Mouse (Mus musculus) myocyte (in vitro differentiated cells): ENCODE measurements around the gene Tbl2. TPM values are rescaled to one million over a fixed set of nuclear protein-coding genes. Genes with fewer than 3 reads are reported as not detected.

ENCODE experiments used
- H3K27me3 ChIP-seq: one replicate; pipeline ENCODE4 v1.6.1; 2011; ENCODE audit not compliant: control insufficient read depth, insufficient read depth, insufficient read length
- H3K36me3 ChIP-seq: one replicate; pipeline ENCODE4 v1.6.1; 2011; ENCODE audit not compliant: control insufficient read depth, insufficient read depth
- H3K4me2 ChIP-seq: one replicate; pipeline ENCODE4 v1.6.1; 2011; ENCODE audit warnings: low read depth, control low read depth
- H3K4me3 ChIP-seq: one replicate; pipeline ENCODE4 v1.5.1; 2011; ENCODE audit warnings: mild to moderate bottlenecking, control low read depth, moderate library complexity
- H3K79me2 ChIP-seq: one replicate; pipeline ENCODE4 v1.6.1; 2011; ENCODE audit not compliant: control insufficient read depth, insufficient read depth
- H3ac ChIP-seq: one replicate; pipeline ENCODE4 v1.6.1; 2011; ENCODE audit not compliant: control insufficient read depth, insufficient read length
- CEBPB ChIP-seq: IDR thresholded peaks from 2 replicates; pipeline ENCODE4 v1.6.1; 2011; ENCODE audit warnings: mild to moderate bottlenecking, moderate library complexity; ENCODE audit not compliant: poor library complexity, insufficient read depth, severe bottlenecking
- E2F4 ChIP-seq: IDR thresholded peaks from one replicate; pipeline ENCODE4 v1.6.1; 2011; ENCODE audit warnings: mild to moderate bottlenecking, control low read depth, moderate library complexity; ENCODE audit not compliant: insufficient read depth
- MAX ChIP-seq: IDR thresholded peaks from one replicate; pipeline ENCODE4 v1.6.1; 2011; ENCODE audit warnings: low read depth, mild to moderate bottlenecking, control low read depth
- MYOD1 ChIP-seq, 3 experiments: IDR thresholded peaks; one replicate each; pipeline ENCODE4 v1.6.1; 2011; ENCODE audit warnings: control low read depth in 2 of 3, low read depth in 2 of 3, mild to moderate bottlenecking in 2 of 3, moderate library complexity in 1 of 3; ENCODE audit not compliant: insufficient read length in 2 of 3, control insufficient read depth in 1 of 3
- MYOG ChIP-seq, 3 experiments: IDR thresholded peaks; one replicate each; pipeline ENCODE4 v1.6.1; 2011; ENCODE audit warnings: control low read depth in 2 of 3, low read depth in 2 of 3, mild to moderate bottlenecking in 2 of 3; ENCODE audit not compliant: insufficient read length in 2 of 3, control insufficient read depth in 1 of 3, insufficient read depth in 1 of 3
- POLR2A ChIP-seq: IDR thresholded peaks from one replicate; pipeline ENCODE4 v1.6.1; 2011; ENCODE audit warnings: low read depth, mild to moderate bottlenecking, control low read depth, moderate library complexity; ENCODE audit not compliant: insufficient read length
- POLR2AphosphoS2 ChIP-seq: IDR thresholded peaks from one replicate; pipeline ENCODE4 v1.6.1; 2011; ENCODE audit warnings: low read depth, control low read depth; ENCODE audit not compliant: insufficient read length
- REST ChIP-seq: IDR thresholded peaks from one replicate; pipeline ENCODE4 v1.6.1; 2011; ENCODE audit warnings: mild to moderate bottlenecking, control low read depth, moderate library complexity; ENCODE audit not compliant: insufficient read depth, insufficient read length
- SRF ChIP-seq: IDR thresholded peaks from one replicate; pipeline ENCODE4 v1.6.1; 2011; ENCODE audit warnings: low read depth; ENCODE audit not compliant: control insufficient read depth, insufficient read length
- TCF12 ChIP-seq: IDR thresholded peaks from one replicate; pipeline ENCODE4 v1.6.1; 2011; ENCODE audit warnings: mild to moderate bottlenecking, control low read depth; ENCODE audit not compliant: poor library complexity, insufficient read depth, severe bottlenecking
- TCF3 ChIP-seq: IDR thresholded peaks from one replicate; pipeline ENCODE4 v1.6.1; 2011; ENCODE audit warnings: low read depth, control low read depth; ENCODE audit not compliant: insufficient read length
- USF1 ChIP-seq: IDR thresholded peaks from one replicate; pipeline ENCODE4 v1.6.1; 2011; ENCODE audit warnings: low read depth, mild to moderate bottlenecking, control low read depth, moderate library complexity
- polyA plus RNA-seq: library from polyadenylated mRNA; unstranded; fragments of >200 nt; fragmentation: generic; extraction: Trizol; gene quantifications from one replicate; pipeline ENCODE4 v1.2.1, GENCODE M21; 2012; ENCODE audit warnings: missing spikeins

Gene Tbl2
- polyA plus RNA-seq, 1 experiment = 17.1 TPM

GRCm38 (mm10) chr5:135162361-135162760, 12.9 kb downstream of the Tbl2 start:
- H3K4me3 ChIP-seq = no peak overlapping the region
- no peaks in the 10 kb centered on the region for H3K79me2 ChIP-seq
- no peak overlapping the region for H3K4me2 ChIP-seq
- H3ac ChIP-seq = no peak overlapping the region
- peaks cover 6% of the 10 kb centered on the region for H3K36me3 ChIP-seq
- no peaks in the 10 kb centered on the region for H3K27me3 ChIP-seq
- no peak for TF ChIP-seq REST
- TF ChIP-seq TCF12 = no peak
- TF ChIP-seq CEBPB = no peak
- no peak for TF ChIP-seq POLR2A
- no peak for TF ChIP-seq MYOD1 (IDR thresholded peaks at IDR 0.05; ENCODE audit: control insufficient read depth in 1 of 3, insufficient read length in 2 of 3, low read depth in 2 of 3)
- no peak for TF ChIP-seq MYOG (IDR thresholded peaks at IDR 0.05; ENCODE audit: control insufficient read depth in 1 of 3, insufficient read depth in 1 of 3, insufficient read length in 2 of 3, low read depth in 2 of 3)
- no peak for TF ChIP-seq SRF
- no peak for TF ChIP-seq USF1
- no peak for TF ChIP-seq POLR2AphosphoS2
- TF ChIP-seq E2F4 = no peak
- no peak for TF ChIP-seq TCF3
- no peak for TF ChIP-seq MAX

GRCm38 (mm10) chr5:135162821-135163220, 13.4 kb downstream of the Tbl2 start:
- Histone ChIP-seq H3K36me3 (peaks cover 4% of the 10 kb centered on the region), H3K4me3 (no peak overlapping the region), H3K79me2 (no peaks in the 10 kb centered on the region), H3K27me3 (no peaks in the 10 kb centered on the region), H3ac (no peak overlapping the region), H3K4me2 (no peak overlapping the region)
- TF ChIP-seq TCF3 (no peak), CEBPB (no peak), TCF12 (no peak), REST (no peak), POLR2A (no peak), E2F4 (no peak), MYOG (IDR thresholded peaks at IDR 0.05; ENCODE audit: control insufficient read depth in 1 of 3, insufficient read depth in 1 of 3, insufficient read length in 2 of 3, low read depth in 2 of 3) (no peak), MYOD1 (IDR thresholded peaks at IDR 0.05; ENCODE audit: control insufficient read depth in 1 of 3, insufficient read length in 2 of 3, low read depth in 2 of 3) (no peak), MAX (no peak), POLR2AphosphoS2 (no peak), USF1 (no peak), SRF (no peak)

GRCm38 (mm10) chr5:135166909-135167308, 17.5 kb downstream of the Tbl2 start:
- no peak overlapping the region for H3ac ChIP-seq
- H3K4me3 ChIP-seq = no peak overlapping the region
- H3K36me3 ChIP-seq = no peaks in the 10 kb centered on the region
- TF ChIP-seq TCF12 = no peak
- TF ChIP-seq E2F4 = no peak
- no peak for TF ChIP-seq MYOD1 (IDR thresholded peaks at IDR 0.05; ENCODE audit: control insufficient read depth in 1 of 3, insufficient read length in 2 of 3, low read depth in 2 of 3)
- TF ChIP-seq MAX = no peak
- no peak for TF ChIP-seq USF1
- no peak for TF ChIP-seq SRF
- no peak for TF ChIP-seq POLR2AphosphoS2
- TF ChIP-seq MYOG (IDR thresholded peaks at IDR 0.05; ENCODE audit: control insufficient read depth in 1 of 3, insufficient read depth in 1 of 3, insufficient read length in 2 of 3, low read depth in 2 of 3) = no peak
- no peak for TF ChIP-seq TCF3
- TF ChIP-seq REST = no peak
- no peak for TF ChIP-seq POLR2A
- TF ChIP-seq CEBPB = no peak
- no peaks in the 10 kb centered on the region for H3K27me3 ChIP-seq
- peaks cover 17% of the 10 kb centered on the region for H3K79me2 ChIP-seq
- no peak overlapping the region for H3K4me2 ChIP-seq

- Histone ChIP-seq H3K4me2 (peak overlapping the region; percentile 83), H3K4me3 (peak overlapping the region; percentile 62)
Measured at GRCm38 (mm10) chr5:135167469-135167868, 18.0 kb downstream of the Tbl2 start.

More at GRCm38 (mm10) chr5:135167469-135167868, 18.0 kb downstream of the Tbl2 start:
- TF ChIP-seq CEBPB = no peak
- TF ChIP-seq TCF3 = no peak
- no peak for TF ChIP-seq SRF
- TF ChIP-seq USF1 = no peak
- no peak for TF ChIP-seq MAX
- no peak for TF ChIP-seq E2F4
- TF ChIP-seq POLR2AphosphoS2 = no peak
- no peak for TF ChIP-seq REST
- TF ChIP-seq TCF12 = no peak
- no peak for TF ChIP-seq MYOG (IDR thresholded peaks at IDR 0.05; ENCODE audit: control insufficient read depth in 1 of 3, insufficient read depth in 1 of 3, insufficient read length in 2 of 3, low read depth in 2 of 3)
- TF ChIP-seq MYOD1 (IDR thresholded peaks at IDR 0.05; ENCODE audit: control insufficient read depth in 1 of 3, insufficient read length in 2 of 3, low read depth in 2 of 3) = no peak
- TF ChIP-seq POLR2A = no peak
- Histone ChIP-seq H3K36me3 (no peaks in the 10 kb centered on the region), H3ac (peak overlapping the region; percentile 96), H3K79me2 (peaks cover 17% of the 10 kb centered on the region), H3K27me3 (no peaks in the 10 kb centered on the region)
